Mouse (Mus musculus): ENCODE measurements around the gene Olfr275.

GRCm38 (mm10) chr4:52800013-52800412 lies 14.4 kb upstream of the Olfr275 start:
- no peak for TF ChIP-seq POLR2A (IDR thresholded peaks at IDR 0.05; ENCODE audit: low read depth, low read length)
- no peak for TF ChIP-seq CTCF (IDR thresholded peaks at IDR 0.05; ENCODE audit: extremely low read depth, insufficient read length, insufficient replicate concordance, low read depth, low read length)

All from small intestine, adult 2 months (tissue).